Mouse (Mus musculus): ENCODE measurements around the gene Saysd1. TPM values are rescaled to one million over a fixed set of nuclear protein-coding genes. Genes with fewer than 3 reads are reported as not detected.

Saysd1 gene
- total and polyA plus RNA-seq, 2 experiments from 2014 or later: 3.8 to 8.6 TPM

DNA sequence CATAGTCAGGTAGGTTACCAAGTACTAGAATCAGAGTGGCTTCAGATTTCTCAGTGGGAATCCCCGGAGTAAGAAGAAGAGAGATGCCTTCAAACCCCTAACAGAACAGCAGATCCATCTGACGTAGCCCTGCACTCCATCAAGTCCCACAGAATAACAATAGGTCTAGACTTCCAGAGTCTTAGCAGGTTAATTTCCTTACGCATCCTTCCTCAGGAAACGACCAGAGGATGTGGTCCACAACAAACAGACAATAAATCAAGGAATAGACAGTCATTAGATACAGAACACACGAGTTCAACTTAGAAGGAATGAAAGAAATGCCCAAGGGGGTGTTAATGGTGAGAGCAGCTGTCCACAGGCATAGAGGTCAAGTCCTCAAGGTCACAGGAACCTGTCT, 43.4 kb downstream of the Saysd1 start:
- no peak for DNase-seq (ENCODE audit: low spot score)
- Histone ChIP-seq H3K27me3 (ENCODE audit: insufficient read depth, low read length) (no peaks in the 10 kb centered on the region; the same call in 1 of the 2 replicates), H3K4me2 (ENCODE audit: low read depth, low read length, poor library complexity, severe bottlenecking) (no peak overlapping the region), H3K27ac (ENCODE audit: low read depth, low read length) (no peak overlapping the region), H3K9ac (replicated peaks; ENCODE audit: low read length, poor library complexity, severe bottlenecking) (no peak overlapping the region), H3K9me3 (ENCODE audit: low read length) (no peaks in the 10 kb centered on the region), H3K36me3 (ENCODE audit: insufficient read depth, low read length) (no peaks in the 10 kb centered on the region), H3K4me3 (ENCODE audit: low read depth, low read length) (no peak overlapping the region), H3K4me1 (ENCODE audit: insufficient read depth, low read length) (no peaks in the 10 kb centered on the region)
- 80% methylated on average over 5 of the region's 5 CpGs for WGBS
- no peak for TF ChIP-seq CTCF (IDR thresholded peaks at IDR 0.05)
- no peak for ATAC-seq (ENCODE audit: low FRiP score)

DNA sequence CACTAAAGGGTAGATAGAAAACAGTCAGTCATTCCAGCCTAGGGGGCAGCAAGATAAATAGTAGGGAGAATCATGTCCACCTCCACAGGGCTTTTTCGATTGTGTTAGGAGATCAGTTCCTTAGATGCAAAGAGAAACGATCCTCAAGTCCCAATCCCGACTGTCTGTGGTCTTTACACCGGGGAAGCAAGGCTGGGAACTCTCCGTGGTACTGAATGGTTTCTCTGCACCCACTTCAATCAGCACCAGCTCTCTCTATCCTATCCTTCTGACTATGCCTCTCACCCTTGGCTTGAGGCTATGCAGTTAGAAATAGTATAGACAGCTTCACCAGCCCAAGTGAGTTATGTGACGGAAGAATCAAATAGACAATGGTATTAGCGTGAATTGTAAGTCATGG, 44.8 kb downstream of the Saysd1 start:
- no peaks in the 10 kb centered on the region for H3K4me1 ChIP-seq (ENCODE audit: insufficient read depth, low read length)
- H3K36me3 ChIP-seq (ENCODE audit: insufficient read depth, low read length): no peaks in the 10 kb centered on the region
- TF ChIP-seq CTCF (IDR thresholded peaks at IDR 0.05): no peak
- DNase-seq (ENCODE audit: low spot score) (peak; percentile 18), ATAC-seq (ENCODE audit: low FRiP score) (no peak)
- H3K4me2 ChIP-seq (ENCODE audit: low read depth, low read length, poor library complexity, severe bottlenecking): no peak overlapping the region
- H3K4me3 ChIP-seq (ENCODE audit: low read depth, low read length): no peak overlapping the region
- 25% methylated on average over 7 of the region's 7 CpGs for WGBS
- H3K9ac ChIP-seq (replicated peaks; ENCODE audit: low read length, poor library complexity, severe bottlenecking): no peak overlapping the region
- no peaks in the 10 kb centered on the region; the same call in 1 of the 2 replicates for H3K27me3 ChIP-seq (ENCODE audit: insufficient read depth, low read length)
- no peaks in the 10 kb centered on the region for H3K9me3 ChIP-seq (ENCODE audit: low read length)
- no peak overlapping the region for H3K27ac ChIP-seq (ENCODE audit: low read depth, low read length)

DNA sequence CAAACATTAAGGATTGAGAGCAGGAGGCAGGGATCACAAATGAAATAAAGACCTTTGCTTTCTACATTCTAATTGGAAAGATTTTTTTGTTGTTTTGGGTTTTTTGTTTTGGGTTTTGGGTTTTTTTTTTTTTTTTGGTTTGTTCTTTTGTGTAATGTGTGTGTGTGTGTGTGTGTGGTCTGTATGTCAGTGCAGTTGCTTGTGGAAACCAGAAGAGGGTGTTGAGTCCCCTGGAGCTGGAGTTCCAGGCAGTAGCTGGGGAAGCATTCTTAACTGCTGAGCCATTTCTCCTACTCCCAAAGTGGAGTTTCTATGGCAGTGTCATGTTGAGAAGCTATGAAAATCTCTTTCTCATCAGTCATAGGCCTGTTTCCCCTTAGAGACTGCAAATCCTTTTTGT, 54.0 kb downstream of the Saysd1 start:
- Histone ChIP-seq H3K4me2 (ENCODE audit: low read depth, low read length, poor library complexity, severe bottlenecking) (no peak overlapping the region), H3K27ac (ENCODE audit: low read depth, low read length) (no peak overlapping the region), H3K9ac (replicated peaks; ENCODE audit: low read length, poor library complexity, severe bottlenecking) (no peak overlapping the region), H3K4me3 (ENCODE audit: low read depth, low read length) (no peak overlapping the region), H3K27me3 (ENCODE audit: insufficient read depth, low read length) (no peaks in the 10 kb centered on the region), H3K4me1 (ENCODE audit: insufficient read depth, low read length) (peaks cover 6% of the 10 kb centered on the region; the same call in 1 of the 2 replicates), H3K9me3 (ENCODE audit: low read length) (no peaks in the 10 kb centered on the region), H3K36me3 (ENCODE audit: insufficient read depth, low read length) (no peaks in the 10 kb centered on the region)
- no peak for DNase-seq (ENCODE audit: low spot score)
- TF ChIP-seq CTCF (IDR thresholded peaks at IDR 0.05): peak; percentile 22; the same call in 1 of the 2 replicates
- ATAC-seq (ENCODE audit: low FRiP score): no peak

DNA sequence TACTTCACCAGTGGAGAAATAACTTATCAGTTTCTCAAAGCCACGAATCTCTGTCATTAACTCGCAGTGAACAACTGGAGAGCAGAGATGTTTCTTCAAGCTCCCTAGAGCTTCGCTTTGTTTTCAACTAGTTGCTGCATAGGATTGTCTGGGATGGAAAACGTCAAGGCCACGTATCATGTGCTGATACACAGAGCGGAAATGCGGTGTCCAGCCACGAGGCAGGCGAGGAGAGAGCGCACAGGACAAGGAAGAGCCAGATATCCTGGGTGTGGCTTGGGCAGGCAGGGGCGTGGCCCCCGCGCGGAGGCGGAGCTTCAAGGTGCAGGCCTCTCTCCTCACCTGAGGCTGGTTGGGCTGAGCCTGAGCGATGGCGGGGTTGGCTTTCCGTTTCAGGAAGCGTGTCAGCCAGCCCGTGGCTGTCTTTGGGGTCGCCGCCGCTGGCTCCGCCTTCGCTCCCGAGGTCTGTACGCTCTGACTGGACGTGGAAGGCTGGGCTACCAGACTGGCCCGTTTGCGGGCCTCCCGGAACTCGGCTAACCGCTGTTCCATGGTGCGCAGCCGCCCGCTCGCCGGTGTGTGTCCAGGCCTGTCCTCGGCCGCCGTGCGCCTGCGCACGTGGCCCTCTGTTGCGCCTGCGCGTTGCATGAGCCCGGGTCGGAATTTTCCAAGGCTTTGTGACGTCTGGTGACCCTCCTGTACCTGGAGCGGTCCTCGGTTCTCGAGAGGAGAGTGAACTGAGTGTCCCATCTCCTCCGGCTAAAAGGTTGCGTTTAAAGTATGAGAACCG, 55.6 kb downstream of the Saysd1 start:
- 1% methylated on average over 56 of the region's 56 CpGs for WGBS
- peak; percentile 98 for ATAC-seq (ENCODE audit: low FRiP score)
- peak overlapping the region; percentile 80 for H3K4me2 ChIP-seq (ENCODE audit: low read depth, low read length, poor library complexity, severe bottlenecking)

DNA sequence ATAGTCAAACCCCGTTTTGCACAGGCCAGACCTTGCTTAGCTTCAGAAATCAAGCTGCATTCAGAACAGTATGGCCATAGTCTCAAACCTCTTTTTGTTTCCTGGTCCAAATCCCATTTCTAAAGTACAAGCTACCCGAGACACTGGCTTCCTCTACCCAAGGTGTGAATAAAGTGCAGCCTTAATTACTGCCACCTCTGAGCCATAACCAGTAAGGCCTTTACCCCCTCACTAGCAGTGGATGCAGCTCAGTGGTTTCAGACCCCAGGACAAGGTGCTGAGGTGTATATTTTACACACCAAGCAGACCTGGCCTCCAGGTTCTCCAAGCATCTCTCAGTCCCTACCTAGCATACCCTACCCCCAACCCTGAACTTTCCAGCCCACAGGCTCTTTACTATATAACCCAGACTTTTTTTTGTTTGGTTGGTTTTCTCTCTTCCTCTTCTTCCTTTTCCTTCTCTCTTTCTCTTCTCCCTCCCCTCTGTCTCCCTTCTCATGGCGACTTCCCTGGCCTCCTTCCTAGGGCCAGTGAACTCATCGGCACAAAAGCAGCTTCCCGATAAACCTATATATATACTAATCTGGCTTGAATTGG, 56.3 kb downstream of the Saysd1 start:
- H3K9ac ChIP-seq (replicated peaks; ENCODE audit: low read length, poor library complexity, severe bottlenecking): peak overlapping the region; percentile 76; the same call in 1 of the 2 replicates
- TF ChIP-seq CTCF (IDR thresholded peaks at IDR 0.05): no peak

More for the DNA sequence above, 55.6 kb downstream of the Saysd1 start:
- Histone ChIP-seq H3K9ac (replicated peaks; ENCODE audit: low read length, poor library complexity, severe bottlenecking) (peak overlapping the region; percentile 76), H3K9me3 (ENCODE audit: low read length) (no peaks in the 10 kb centered on the region), H3K27me3 (ENCODE audit: insufficient read depth, low read length) (no peaks in the 10 kb centered on the region), H3K4me1 (ENCODE audit: insufficient read depth, low read length) (peaks cover 6% of the 10 kb centered on the region; the same call in 1 of the 2 replicates), H3K4me3 (ENCODE audit: low read depth, low read length) (peak overlapping the region; percentile 52), H3K27ac (ENCODE audit: low read depth, low read length) (peak overlapping the region; percentile 96), H3K36me3 (ENCODE audit: insufficient read depth, low read length) (no peaks in the 10 kb centered on the region)
- DNase-seq (ENCODE audit: low spot score): peak; percentile 95
- TF ChIP-seq CTCF (IDR thresholded peaks at IDR 0.05): no peak

DNA sequence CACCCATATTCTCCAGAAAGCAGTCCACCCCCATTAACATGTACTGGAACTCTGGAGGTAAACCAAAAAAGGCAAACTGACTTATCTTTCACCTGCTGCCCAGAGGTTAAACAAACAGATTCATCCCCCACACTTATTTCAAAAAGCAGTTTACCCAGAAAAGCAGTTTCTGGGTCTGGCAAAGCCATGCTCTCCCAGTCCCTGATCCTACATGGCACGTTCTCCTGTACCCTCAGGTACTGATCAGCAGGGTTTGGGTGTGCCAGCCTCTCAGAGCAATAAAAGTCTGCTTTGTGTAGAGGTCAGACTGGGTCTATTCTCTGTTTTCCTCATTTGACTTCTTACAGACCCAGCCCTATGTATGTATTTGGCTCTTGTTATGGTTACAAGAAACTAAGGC, 57.2 kb downstream of the Saysd1 start:
- no peak overlapping the region for H3K4me3 ChIP-seq (ENCODE audit: low read depth, low read length)
- no peak for DNase-seq (ENCODE audit: low spot score)
- no peaks in the 10 kb centered on the region for H3K36me3 ChIP-seq (ENCODE audit: insufficient read depth, low read length)
- no peak overlapping the region for H3K4me2 ChIP-seq (ENCODE audit: low read depth, low read length, poor library complexity, severe bottlenecking)
- peaks cover 6% of the 10 kb centered on the region; the same call in 1 of the 2 replicates for H3K4me1 ChIP-seq (ENCODE audit: insufficient read depth, low read length)
- no peak for ATAC-seq (ENCODE audit: low FRiP score)
- no peaks in the 10 kb centered on the region for H3K27me3 ChIP-seq (ENCODE audit: insufficient read depth, low read length)
- WGBS: 93% methylated on average over 1 of the region's 1 CpGs
- no peak overlapping the region for H3K27ac ChIP-seq (ENCODE audit: low read depth, low read length)
- no peak overlapping the region for H3K9ac ChIP-seq (replicated peaks; ENCODE audit: low read length, poor library complexity, severe bottlenecking)
- no peaks in the 10 kb centered on the region for H3K9me3 ChIP-seq (ENCODE audit: low read length)
- no peak for TF ChIP-seq CTCF (IDR thresholded peaks at IDR 0.05)

More for the DNA sequence above, 56.3 kb downstream of the Saysd1 start:
- Histone ChIP-seq H3K9me3 (ENCODE audit: low read length) (no peaks in the 10 kb centered on the region), H3K4me2 (ENCODE audit: low read depth, low read length, poor library complexity, severe bottlenecking) (peak overlapping the region; percentile 80), H3K36me3 (ENCODE audit: insufficient read depth, low read length) (no peaks in the 10 kb centered on the region), H3K4me1 (ENCODE audit: insufficient read depth, low read length) (peaks cover 6% of the 10 kb centered on the region; the same call in 1 of the 2 replicates), H3K4me3 (ENCODE audit: low read depth, low read length) (peak overlapping the region; percentile 52), H3K27me3 (ENCODE audit: insufficient read depth, low read length) (no peaks in the 10 kb centered on the region), H3K27ac (ENCODE audit: low read depth, low read length) (peak overlapping the region; percentile 96)
- 68% methylated on average over 5 of the region's 5 CpGs for WGBS
- peak; percentile 11; the same call in 1 of the 2 replicates for ATAC-seq (ENCODE audit: low FRiP score)
- DNase-seq (ENCODE audit: low spot score): no peak
